Mouse (Mus musculus): ENCODE data around the gene Fads1.

Fads1 gene

DNA sequence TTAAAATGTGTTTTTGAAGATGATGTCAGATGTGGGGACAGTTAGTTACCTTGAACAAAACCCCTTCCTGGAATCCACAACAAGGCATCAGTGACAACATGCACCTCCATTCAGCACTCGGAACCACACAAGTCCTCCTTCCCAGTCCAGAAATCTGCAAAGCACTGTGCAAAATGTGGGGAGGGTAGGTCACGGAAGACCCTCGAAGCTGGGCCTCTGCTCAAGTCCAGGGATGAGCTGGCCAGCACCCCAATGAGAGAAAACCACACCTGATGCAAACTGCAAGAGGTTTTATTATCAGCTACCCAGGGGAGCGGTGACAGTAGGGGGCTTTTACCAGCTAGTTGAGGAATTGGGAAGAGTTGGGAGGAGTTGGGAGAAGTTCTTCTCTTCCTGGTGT is 7.7 kb upstream of the Fads1 start:
- DNase-seq (ENCODE audit: inconsistent age in 2 of 2, low spot score in 1 of 2) = peak in 1 of 2 experiments; percentile 28

DNA sequence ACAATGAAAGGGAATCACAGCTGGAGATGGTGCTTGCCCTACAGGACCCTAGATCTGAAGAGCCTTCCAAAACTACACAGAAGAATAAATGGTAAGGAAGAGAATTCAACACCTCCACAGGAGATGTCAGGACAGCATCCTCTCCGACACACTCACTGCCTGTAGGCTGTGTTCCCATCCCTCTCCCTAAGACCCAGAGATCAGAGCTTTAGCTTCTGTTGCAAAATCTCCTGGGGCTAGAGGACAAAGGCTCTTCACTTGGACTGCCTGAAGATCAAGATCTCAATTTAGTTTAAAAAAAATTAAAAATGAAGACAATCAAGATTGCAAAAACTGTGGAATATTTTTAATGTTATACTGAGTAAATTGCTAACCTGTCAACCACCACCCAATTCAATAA is 6.2 kb upstream of the Fads1 start:
- no peak for DNase-seq (ENCODE audit: inconsistent age in 2 of 2, low spot score in 1 of 2)

DNA sequence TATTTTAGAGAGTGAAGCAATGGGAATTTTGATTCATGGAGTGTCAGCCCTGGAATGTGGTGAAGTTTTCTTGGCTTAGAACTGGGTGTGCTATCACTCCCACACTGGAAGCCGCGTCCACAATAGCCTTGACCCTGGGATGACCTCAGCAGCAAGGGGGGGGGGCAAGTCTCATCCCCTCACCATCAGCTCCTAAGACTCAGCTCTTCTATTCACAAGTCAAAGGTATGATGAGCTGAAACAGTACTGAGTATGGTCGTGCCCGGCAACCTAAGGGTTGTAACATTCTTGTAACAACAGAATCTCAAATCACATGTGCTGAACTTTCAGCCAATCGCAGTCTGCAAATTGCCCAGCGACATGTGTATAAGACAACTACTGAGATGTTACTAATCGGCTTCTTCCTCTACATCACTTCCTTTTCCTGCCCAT is 5.7 kb upstream of the Fads1 start:
- peak; percentile 73 to 81 for DNase-seq (ENCODE audit: inconsistent age in 2 of 2, low spot score in 1 of 2)

DNA sequence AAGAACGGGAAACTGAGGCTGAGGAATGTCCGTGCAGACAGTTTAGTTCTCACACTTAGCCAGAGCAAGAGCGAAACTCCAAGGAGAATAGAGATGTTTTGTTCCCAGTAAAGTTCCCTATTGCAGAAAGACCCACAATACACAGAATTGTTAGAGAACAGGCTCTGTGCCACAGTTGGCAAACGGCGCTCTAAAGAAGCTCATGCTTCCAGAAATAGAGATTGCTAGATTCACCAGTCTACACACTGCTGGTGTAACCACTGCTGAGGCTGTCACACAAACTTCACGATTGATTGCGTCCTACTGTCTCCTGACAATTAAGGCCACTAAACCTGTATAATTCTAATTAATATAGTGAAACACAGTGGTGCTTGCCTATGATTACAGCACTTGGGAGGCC is 1.5 kb upstream of the Fads1 start:
- DNase-seq (ENCODE audit: inconsistent age in 2 of 2, low spot score in 1 of 2) = peak in 1 of 2 experiments; percentile 54

DNA sequence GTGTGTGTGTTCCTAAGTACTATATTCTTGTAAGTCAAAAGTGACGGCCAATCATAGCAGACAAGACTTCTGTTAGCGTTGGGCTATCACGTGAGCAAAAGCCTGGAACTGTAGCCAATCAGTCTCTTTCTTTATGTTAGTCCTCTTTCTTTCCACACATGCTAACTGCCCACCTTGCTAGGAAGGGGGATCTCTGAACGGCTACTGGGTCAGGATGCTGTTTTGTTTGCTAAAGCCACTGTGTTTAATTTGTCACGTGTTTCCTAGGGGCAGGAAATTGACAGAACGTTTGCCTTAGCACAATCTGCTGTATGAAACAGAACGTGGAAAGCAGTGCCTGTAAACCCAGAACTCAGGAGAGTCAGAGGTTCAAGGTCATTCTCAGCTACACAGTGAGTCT is 546 bp upstream of the Fads1 start:
- DNase-seq (ENCODE audit: inconsistent age in 2 of 2, low spot score in 1 of 2) = no peak

DNA sequence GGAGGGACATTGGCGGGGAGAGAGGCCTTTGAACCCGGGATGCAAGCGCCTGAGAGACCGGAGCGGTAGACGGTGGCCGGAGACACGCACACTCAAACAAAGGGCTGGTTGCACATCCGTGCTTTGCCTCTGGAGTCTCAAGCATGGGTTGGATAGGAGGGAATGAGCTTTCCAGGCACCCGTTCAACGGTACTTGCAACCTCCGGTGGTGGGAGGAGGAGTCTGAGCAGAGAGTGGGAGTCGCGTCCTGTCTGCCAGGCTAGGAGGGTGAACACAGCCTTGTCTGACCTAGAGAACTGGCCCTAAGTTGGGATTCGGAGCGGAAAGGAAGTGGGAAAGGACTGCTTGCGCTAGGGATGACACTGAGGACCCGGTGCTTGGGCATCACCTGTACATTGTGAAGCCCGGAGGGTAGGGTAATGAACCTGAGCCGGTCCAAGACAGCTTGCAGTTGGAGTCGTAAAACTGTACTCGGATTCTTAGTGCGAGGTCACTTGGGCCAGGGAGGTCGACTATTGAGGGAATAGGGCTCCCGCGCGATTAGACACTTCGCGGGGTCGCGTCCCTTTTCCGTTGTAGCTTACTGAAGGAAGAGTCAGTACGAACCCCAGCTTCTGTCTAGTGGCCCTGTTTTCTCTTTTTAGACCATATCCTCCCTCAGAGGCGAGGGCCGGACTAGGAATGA is 753 bp downstream of the Fads1 start:
- DNase-seq (ENCODE audit: inconsistent age in 2 of 2, low spot score in 1 of 2) = peak; percentile 81 to 93

DNA sequence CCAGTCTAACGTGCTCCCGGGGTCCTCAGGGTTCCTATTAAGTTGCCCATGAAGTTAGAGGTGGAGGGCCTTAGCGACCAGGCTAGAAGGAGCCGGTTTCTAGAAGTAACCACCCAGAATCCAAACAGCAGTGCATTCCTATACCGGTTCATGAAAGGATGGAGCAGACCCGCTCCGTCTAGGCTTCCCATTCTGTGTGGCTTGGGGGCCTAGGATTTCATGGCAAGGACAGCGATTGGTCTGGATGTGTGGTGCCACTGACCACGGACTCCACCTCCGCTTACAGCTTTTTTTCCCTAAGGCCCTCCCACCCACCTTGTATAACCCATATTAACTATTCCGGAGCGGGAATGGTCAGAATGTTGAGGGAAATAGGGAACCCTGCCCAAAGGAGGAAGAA is 1.4 kb downstream of the Fads1 start:
- peak; percentile 75 to 90 for DNase-seq (ENCODE audit: inconsistent age in 2 of 2, low spot score in 1 of 2)

DNA sequence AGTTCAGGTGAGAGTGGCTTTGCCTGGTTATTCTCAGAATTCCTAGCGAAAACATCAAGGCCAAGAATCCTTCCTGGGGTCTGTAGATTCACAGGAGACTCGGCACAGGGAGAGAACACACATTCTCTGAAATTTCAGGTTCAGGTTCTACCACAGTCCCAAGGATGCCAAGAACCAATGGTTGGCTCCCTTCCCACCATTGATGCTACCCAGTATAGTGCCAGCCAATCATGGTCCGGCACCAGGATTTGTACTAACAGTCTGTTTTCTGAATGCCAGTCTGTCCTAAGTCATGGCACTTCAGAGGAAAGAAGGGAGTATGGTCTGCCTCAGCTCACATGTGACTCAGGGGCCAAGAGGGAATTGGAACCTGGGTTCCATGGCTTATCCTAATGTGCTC is 3.2 kb downstream of the Fads1 start:
- peak; percentile 19 to 52 for DNase-seq (ENCODE audit: inconsistent age in 2 of 2, low spot score in 1 of 2)

DNA sequence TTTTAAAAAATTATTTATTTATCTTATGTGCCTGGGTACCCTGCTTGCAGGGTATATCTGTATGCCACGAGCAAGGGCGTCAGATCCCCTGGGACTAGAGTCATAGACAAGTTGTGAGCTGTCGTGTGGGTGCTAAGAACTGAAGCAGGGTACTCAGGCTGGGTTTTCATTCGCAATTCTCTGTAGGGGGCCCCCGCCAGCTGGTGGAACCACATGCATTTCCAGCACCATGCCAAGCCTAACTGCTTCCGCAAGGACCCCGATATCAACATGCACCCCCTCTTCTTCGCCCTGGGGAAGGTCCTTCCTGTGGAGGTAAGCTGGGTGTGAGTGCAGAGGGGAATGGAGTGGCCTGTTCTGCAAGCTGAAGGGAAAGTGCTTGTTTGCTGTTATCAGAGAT is 3.9 kb downstream of the Fads1 start:
- peak in 1 of 2 experiments; percentile 19 for DNase-seq (ENCODE audit: inconsistent age in 2 of 2, low spot score in 1 of 2)

DNA sequence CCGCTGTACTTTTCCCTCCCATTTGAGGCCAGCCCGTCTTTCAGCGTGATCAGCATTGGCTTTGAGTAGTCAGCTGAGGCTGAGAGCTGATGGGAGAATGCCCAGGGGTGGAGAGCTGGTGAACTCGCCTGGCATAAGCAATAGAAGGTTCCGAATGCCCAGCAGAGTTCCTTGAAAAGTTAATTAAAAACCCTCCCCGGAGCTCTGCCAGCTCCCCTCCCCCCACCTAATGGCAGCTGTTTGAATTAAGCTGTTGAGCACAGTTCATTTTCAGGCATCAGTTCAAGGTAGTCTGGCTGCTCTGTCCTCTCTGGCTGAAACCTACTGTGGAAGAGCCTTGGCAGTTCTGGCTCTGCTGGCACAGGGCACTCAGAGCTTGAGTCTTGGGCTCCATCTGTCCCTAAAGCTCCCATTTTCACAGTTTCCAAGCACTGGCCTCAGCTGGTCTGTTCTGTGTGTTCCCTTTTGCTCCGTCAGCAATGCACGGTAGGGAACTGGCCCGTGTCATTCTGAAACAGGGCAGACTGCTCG is 5.7 kb downstream of the Fads1 start:
- peak in 1 of 2 experiments; percentile 85 for DNase-seq (ENCODE audit: inconsistent age in 2 of 2, low spot score in 1 of 2)

DNA sequence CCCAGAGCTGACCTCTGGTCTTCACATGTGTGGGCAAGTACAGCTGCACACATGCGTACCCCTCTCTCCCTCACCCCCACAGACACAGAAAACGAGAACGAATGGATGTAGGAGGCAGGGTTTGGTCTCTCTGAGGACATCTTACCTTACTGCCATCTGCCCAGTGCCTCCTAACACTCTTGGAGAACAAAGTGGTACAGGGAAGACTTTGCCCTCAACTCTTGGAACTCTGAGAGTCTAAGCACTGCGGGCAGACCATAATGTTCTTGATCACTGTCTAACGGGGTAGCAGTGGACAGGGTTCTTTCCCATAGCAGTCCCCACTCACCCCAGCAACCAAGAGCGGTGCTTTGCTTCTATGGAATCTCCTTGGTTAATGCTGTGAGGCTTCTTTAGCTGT is 6.3 kb downstream of the Fads1 start:
- DNase-seq (ENCODE audit: inconsistent age in 2 of 2, low spot score in 1 of 2) = peak in 1 of 2 experiments; percentile 17

DNA sequence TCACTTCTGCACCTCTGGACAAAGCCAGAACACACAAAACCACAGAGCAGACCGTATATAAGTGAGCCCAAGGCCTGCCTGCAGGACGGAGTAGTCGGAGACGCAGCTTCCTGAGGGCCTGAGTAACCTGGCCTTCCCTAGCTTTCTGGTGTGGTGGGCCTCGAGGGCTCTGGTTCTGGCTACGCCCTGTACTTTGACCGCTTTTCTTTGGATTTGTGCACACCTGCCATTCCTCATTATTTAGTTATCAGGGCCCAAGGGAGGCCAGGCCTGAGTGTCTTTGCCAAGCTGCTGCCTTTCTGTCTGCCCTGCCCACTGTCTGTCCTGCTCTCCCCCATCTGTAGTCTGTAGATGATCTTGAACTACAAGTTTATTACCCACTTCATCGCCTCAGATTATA is 7.3 kb downstream of the Fads1 start:
- peak in 1 of 2 experiments; percentile 16 for DNase-seq (ENCODE audit: inconsistent age in 2 of 2, low spot score in 1 of 2)

DNA sequence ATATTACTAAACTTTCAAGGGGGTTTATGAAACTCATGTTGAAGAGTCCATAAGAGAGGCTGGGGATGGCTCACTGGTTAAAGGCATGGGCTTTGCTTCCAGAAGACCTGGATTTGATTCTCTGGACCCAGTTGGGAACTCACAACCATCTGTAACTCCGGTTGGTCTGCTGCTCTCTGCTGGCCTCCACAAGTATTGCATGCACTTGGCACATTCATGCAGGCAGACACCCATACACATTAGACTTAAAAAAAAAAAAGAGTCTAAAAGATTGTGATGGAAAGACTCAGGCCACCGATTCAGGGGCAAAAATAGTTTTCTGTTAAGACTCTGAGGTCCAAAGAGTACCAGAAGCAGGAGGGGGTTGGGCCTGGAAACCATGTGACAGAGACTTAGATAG is 8.1 kb downstream of the Fads1 start:
- DNase-seq (ENCODE audit: inconsistent age in 2 of 2, low spot score in 1 of 2) = peak; percentile 75 to 92

DNA sequence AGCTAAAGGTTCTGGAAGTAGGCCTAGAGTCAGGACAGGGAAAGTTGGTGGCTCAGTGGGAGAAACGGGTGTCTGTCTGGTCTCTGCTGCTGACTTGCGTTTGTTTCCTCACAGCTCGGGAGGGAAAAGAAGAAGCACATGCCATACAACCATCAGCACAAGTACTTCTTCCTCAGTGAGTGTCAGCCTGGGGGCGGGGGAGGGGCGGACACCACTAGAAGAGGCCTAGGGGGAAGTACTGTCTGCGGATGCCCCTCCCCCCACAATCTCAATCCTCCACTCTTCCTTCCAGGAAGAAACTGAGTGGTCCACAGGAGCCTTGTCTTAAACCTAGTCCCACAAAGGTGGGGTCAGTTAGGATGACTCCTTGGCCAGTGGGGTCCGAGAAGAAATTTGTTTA is 8.6 kb downstream of the Fads1 start:
- peak in 1 of 2 experiments; percentile 57 for DNase-seq (ENCODE audit: inconsistent age in 2 of 2, low spot score in 1 of 2)

DNA sequence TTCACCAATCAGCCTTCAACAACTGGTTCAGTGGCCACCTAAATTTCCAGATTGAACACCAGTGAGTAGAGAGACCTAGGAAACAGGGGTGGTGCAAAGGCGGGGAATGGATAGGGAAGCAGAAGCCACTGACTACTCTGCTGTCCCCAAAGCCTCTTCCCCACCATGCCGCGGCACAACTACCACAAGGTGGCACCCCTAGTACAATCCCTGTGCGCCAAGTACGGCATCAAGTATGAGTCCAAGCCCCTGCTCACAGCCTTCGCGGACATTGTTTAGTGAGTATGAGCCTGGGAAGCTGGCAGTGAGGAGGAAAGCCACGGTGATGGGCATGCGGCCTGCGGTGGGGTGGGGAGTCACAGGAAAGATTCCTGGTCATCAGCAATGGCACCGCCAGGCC is 11.6 kb downstream of the Fads1 start:
- no peak for DNase-seq (ENCODE audit: inconsistent age in 2 of 2, low spot score in 1 of 2)

DNA sequence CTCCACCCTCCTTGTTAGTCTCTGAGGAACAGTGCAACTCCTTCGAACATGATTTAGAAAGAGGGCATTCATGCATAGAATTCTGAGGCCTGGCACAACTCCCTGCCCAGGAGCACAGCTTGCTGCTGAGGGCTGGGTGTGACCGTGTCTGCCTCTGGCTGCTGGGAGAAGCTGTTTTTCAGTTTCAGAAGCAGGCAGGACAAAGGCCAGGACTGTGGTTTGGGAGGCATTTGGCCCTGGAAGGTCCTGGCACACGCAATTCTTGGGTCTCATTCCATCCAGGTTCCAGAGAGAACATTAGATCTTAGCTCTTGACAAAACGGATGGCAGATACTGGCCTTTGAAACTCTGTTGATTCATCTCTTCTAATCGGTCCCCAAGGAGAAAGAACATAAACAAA is 12.6 kb downstream of the Fads1 start:
- DNase-seq (ENCODE audit: inconsistent age in 2 of 2, low spot score in 1 of 2) = peak; percentile 83 to 85

DNA sequence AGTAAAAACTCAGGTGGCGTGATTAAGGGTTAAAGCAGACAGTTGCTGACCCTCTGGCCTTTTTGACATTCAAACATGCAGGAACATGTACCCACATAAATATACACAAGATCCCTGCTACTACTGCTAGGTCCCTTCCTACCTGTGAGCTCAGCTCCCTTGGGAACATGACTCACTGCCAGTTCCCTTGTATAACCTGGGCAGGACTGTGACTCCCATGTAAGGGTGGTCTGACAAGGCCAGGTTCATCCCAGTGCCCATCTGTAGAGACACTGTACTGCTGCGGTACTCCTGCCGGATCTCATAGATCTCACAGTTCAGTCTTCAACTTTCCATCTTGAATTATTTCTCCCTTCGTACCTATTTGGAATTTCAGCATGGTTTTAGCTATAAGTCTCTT is 14.4 kb downstream of the Fads1 start:
- DNase-seq (ENCODE audit: inconsistent age in 2 of 2, low spot score in 1 of 2) = peak in 1 of 2 experiments; percentile 26

DNA sequence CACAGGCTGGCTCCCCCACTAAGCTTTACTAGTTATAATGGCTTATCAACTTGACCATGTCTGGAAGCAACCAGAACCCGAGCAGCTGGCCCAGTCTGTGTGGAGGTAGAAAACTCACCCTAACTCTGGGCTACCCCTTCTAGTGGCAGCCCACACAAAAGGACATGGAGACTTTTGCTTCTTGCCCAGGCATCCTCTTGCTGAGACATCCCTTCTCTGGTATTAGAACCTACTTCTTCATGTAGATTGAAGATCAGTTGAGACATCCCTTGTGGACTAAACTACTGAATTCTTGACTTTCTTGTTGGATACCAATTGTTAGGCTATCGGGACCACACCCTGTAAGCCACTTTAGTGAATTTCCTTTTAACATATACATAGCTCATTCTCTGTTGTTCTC is 15.6 kb downstream of the Fads1 start:
- no peak for DNase-seq (ENCODE audit: inconsistent age in 2 of 2, low spot score in 1 of 2)

DNA sequence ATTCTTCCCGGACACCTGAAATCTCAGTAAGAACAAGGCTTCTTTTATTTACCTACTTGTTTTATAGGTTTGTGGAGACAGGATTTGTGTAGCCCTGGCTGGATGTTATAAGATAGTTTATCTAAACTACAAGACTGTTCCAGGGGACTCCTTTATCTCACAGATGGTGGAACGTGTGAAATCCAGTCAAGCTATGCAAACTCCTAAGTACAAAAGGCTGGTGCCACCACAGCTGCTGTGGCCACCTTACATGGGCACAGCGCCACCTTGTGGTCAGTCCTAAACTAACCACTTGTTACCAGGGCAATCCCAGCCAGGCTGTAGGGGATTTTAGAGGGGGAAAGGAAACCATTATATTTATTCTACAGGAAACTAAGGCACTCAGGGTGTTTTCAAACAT is 16.0 kb downstream of the Fads1 start:
- peak; percentile 82 to 93 for DNase-seq (ENCODE audit: inconsistent age in 2 of 2, low spot score in 1 of 2)

DNA sequence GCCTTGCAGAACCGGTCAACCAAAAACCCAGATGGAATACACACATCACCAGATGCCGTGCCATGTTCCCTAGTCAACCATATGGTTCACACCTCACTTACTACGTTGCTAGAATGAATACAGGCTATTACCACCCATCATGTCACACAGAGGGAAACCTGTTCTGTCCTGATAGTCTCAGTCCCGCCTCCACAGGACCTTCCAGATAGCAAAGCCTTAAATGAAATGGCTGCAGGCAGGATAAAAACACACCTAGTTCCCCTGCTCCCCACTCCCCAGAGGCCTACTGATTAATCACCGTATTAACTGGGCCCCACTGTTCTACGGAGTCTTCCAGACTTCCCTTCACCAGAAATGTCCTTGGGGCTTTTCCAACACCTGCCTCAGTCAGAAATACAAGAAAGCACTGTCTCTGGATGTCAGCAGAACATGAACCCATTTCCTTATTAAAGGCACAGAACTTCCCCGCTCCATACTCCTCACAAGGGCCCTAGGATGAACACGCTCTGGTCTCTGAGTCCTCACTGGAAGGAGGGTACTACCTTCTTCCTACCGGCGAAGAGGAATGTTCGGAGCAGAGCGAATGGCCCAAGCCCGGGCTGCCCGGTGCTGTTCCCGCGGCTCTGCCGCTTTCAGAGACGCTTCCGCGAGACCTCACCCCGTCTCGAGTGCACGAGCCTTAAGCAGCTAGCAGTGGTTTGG is 20.6 kb downstream of the Fads1 start:
- peak in 1 of 2 experiments; percentile 17 for DNase-seq (ENCODE audit: inconsistent age in 2 of 2, low spot score in 1 of 2)

DNA sequence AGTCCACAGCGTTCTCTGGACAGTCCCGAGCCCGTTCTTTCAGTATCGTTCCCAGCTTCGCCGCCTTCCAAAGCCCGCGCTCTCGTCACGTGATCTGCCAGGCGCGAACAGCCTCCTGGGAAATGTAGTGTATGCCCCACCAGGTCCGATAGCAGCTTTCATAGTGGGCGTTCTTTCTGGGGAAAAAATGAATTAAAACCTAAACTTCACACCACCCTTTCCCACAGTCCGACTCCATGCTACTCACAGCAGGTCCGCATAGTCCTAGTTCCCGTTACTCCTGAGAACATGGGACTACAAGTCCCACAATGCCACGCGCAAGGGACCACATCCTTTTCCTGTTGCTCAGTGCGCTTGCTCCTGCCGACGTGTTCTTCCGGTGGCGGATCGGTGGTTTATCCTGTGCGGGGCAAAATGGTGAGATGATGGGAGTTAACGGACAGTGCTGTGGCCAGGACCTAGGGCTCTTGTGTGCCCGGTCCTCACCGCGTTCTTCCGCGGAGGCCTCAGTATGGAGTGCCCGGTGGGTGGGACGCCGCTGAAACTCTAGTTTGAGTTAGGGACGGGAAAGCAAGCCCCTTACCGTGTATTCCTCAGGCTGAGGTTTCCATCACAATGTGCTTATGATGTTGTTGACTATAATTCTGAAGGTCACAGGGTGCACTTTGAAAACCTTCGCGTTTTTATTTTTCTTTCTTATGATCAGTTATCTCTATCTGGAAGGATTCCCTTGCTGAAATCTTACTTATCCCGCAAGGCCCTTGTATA is 21.3 kb downstream of the Fads1 start, which contains the start of the genes Tmem258 and Fen1:
TSS of gene Tmem258 (plus strand) at position 167 of the 768 bp plus-strand sequence.
TSS of gene Fen1 (minus strand) at position 322 of the 768 bp plus-strand sequence.
- DNase-seq (ENCODE audit: inconsistent age in 2 of 2, low spot score in 1 of 2) = peak; percentile 92 to 99

Data from adrenal gland, adult (tissue).